ENCODE assay signal across 24 mouse cellular contexts in the genomic region with DNA sequence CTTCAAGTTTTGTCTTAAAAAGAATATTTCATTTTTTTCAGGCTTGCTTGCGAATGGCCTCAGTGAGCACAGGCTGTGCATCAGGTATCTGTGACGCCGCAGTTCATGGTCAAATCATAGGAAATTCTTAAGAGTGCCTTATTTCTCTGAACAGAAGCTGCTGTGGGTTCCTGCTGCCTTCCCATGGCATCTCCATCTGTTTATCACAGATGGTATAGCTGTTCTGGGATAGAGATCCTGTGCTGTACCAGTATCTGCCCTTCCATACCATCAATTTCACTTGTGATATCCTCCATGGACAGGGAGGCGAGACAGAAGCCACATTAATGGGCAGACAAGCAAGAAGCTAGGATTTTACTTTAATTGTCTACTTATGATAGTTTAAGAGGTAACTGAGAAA. TPM values are rescaled to one million over a fixed set of nuclear protein-coding genes. Genes with fewer than 3 reads are reported as not detected.
DNase-seq lines count a peak whose midpoint lies in the region; ATAC-seq and TF ChIP-seq lines count a peak whose summit lies in the region.
"Had no signal": no experiment of that assay in that cellular context is flagged by ENCODE, and none has a peak within 500 bp of the region (broad histone marks: within the 10 kb centered on the region; RNA-seq: fewer than 3 reads in every experiment).

No protein-coding gene starts in this region.

- H3K9ac ChIP-seq in forebrain, embryonic 16.5 days (replicated peaks; ENCODE audit: low read depth, low read length) = no peak overlapping the region
- no peak overlapping the region for H3K9ac ChIP-seq in forebrain, embryonic 11.5 days (ENCODE audit: low read length)
- H3K9ac ChIP-seq in midbrain, postnatal 0 days (replicated peaks; ENCODE audit: low read length, poor library complexity, severe bottlenecking) = no peak overlapping the region
- no peak overlapping the region for H3K9ac ChIP-seq in midbrain, embryonic 13.5 days (replicated peaks)
- H3K9ac ChIP-seq: heart, embryonic 15.5 days; hindbrain, embryonic 13.5 days; liver, embryonic 14.5 days; lung, embryonic 14.5 days; neural tube, embryonic 12.5 days had no signal

- 78% methylated on average over 4 of the region's 4 CpGs for WGBS in forebrain, embryonic 16.5 days
- whole genome bisulfite sequencing in forebrain, embryonic 11.5 days = 94% methylated on average over 4 of the region's 4 CpGs
- 85% methylated on average over 4 of the region's 4 CpGs for WGBS in midbrain, postnatal 0 days
- WGBS in midbrain, embryonic 13.5 days = 93% methylated on average over 4 of the region's 4 CpGs
- 42% methylated on average over 4 of the region's 4 CpGs for WGBS in cerebellum, adult 2 months

- H3K4me2 ChIP-seq in forebrain, embryonic 16.5 days (ENCODE audit: low read length) = no peak overlapping the region
- no peak overlapping the region for H3K4me2 ChIP-seq in forebrain, embryonic 11.5 days (ENCODE audit: low read depth, low read length, severe bottlenecking)
- H3K4me2 ChIP-seq in midbrain, postnatal 0 days (ENCODE audit: low read depth, low read length, poor library complexity, severe bottlenecking) = no peak overlapping the region
- no peak overlapping the region for H3K4me2 ChIP-seq in midbrain, embryonic 13.5 days (replicated peaks)
- H3K4me2 ChIP-seq: heart, embryonic 15.5 days; hindbrain, embryonic 13.5 days; lung, embryonic 14.5 days; neural tube, embryonic 12.5 days had no signal

- DNase-seq in forebrain, embryonic 11.5 days (ENCODE audit: low spot score) = no peak
- peak; percentile 24 for DNase-seq in midbrain, postnatal 0 days (ENCODE audit: low spot score)
- DNase-seq in cerebellum, adult 2 months = peak; percentile 49 to 80
- DNase-seq in cerebellum, postnatal 25 days = peak; percentile 52 to 53
- no peak for DNase-seq in lung, postnatal 14 days
- DNase-seq in adrenal gland, adult 18-20 months (ENCODE audit: low spot score in 2 of 2) = no peak
- DNase-seq: adrenal gland, postnatal 36 days; gastrocnemius, adult 2 months; heart, postnatal 36 days; kidney, adult 9 months; kidney, postnatal 14 days; lung, embryonic 14.5 days; lung, postnatal 36 days; midbrain, embryonic 14.5 days; thymus, adult 18-20 months; thymus, postnatal 4 days had no signal

- TF ChIP-seq CTCF in midbrain, postnatal 0 days (IDR thresholded peaks at IDR 0.05) = no peak
- TF ChIP-seq CTCF in cerebellum, adult 2 months (IDR thresholded peaks at IDR 0.05; ENCODE audit: borderline replicate concordance, insufficient read depth, low read depth, low read length) = no peak

- H3K27ac ChIP-seq in forebrain, embryonic 16.5 days (ENCODE audit: low read length) = no peak overlapping the region
- H3K27ac ChIP-seq in forebrain, embryonic 11.5 days (ENCODE audit: low read depth, low read length) = no peak overlapping the region
- no peak overlapping the region for H3K27ac ChIP-seq in midbrain, postnatal 0 days (ENCODE audit: low read depth, low read length)
- no peak overlapping the region for H3K27ac ChIP-seq in midbrain, embryonic 13.5 days
- H3K27ac ChIP-seq in cerebellum, adult 2 months (ENCODE audit: insufficient read depth, low read length) = no peak overlapping the region; the same call in 1 of the 2 replicates
- H3K27ac ChIP-seq: gastrocnemius, adult 2 months; heart, embryonic 15.5 days; hindbrain, embryonic 13.5 days; liver, embryonic 14.5 days; neural tube, embryonic 12.5 days had no signal

- no peaks in the 10 kb centered on the region for H3K36me3 ChIP-seq in forebrain, embryonic 16.5 days (ENCODE audit: control insufficient read depth, insufficient read depth)
- no peaks in the 10 kb centered on the region for H3K36me3 ChIP-seq in forebrain, embryonic 11.5 days (ENCODE audit: control insufficient read depth, insufficient read depth, low read length)
- H3K36me3 ChIP-seq in midbrain, postnatal 0 days (ENCODE audit: insufficient read depth, low read length) = no peaks in the 10 kb centered on the region
- H3K36me3 ChIP-seq in midbrain, embryonic 13.5 days = no peaks in the 10 kb centered on the region
- H3K36me3 ChIP-seq: heart, embryonic 15.5 days; hindbrain, embryonic 13.5 days; neural tube, embryonic 12.5 days had no signal

- H3K4me3 ChIP-seq in forebrain, embryonic 16.5 days (replicated peaks; ENCODE audit: low read length) = no peak overlapping the region
- no peak overlapping the region for H3K4me3 ChIP-seq in forebrain, embryonic 11.5 days (ENCODE audit: low read depth, low read length)
- H3K4me3 ChIP-seq in midbrain, postnatal 0 days (ENCODE audit: low read depth, low read length) = no peak overlapping the region
- no peak overlapping the region for H3K4me3 ChIP-seq in midbrain, embryonic 13.5 days (replicated peaks)
- H3K4me3 ChIP-seq in cerebellum, adult 2 months (replicated peaks; ENCODE audit: insufficient read depth, low read depth, low read length) = no peak overlapping the region
- H3K4me3 ChIP-seq: gastrocnemius, adult 2 months; heart, embryonic 15.5 days; hindbrain, embryonic 13.5 days; megakaryocyte, embryonic 14.5 days; neural tube, embryonic 12.5 days had no signal

- peak; percentile 62 for ATAC-seq in forebrain, embryonic 16.5 days
- ATAC-seq in forebrain, embryonic 11.5 days (replicated peaks; ENCODE audit: low FRiP score) = no peak
- ATAC-seq in midbrain, postnatal 0 days (ENCODE audit: low FRiP score) = no peak
- no peak for ATAC-seq in midbrain, embryonic 13.5 days

- peaks cover 7% of the 10 kb centered on the region for H3K4me1 ChIP-seq in forebrain, embryonic 16.5 days (replicated peaks; ENCODE audit: control insufficient read depth, insufficient read depth, low read length)
- H3K4me1 ChIP-seq in forebrain, embryonic 11.5 days (replicated peaks; ENCODE audit: control insufficient read depth, insufficient read depth, low read length) = no peaks in the 10 kb centered on the region
- H3K4me1 ChIP-seq in midbrain, postnatal 0 days (ENCODE audit: insufficient read depth, low read length) = no peaks in the 10 kb centered on the region
- H3K4me1 ChIP-seq in midbrain, embryonic 13.5 days (replicated peaks) = peaks cover 5% of the 10 kb centered on the region; the same call in 1 of the 2 replicates
- no peaks in the 10 kb centered on the region; the same call in 1 of the 2 replicates for H3K4me1 ChIP-seq in cerebellum, adult 2 months (ENCODE audit: control insufficient read depth, insufficient read depth, low read length)
- H3K4me1 ChIP-seq: heart, embryonic 15.5 days; hindbrain, embryonic 13.5 days; megakaryocyte, embryonic 14.5 days; neural tube, embryonic 12.5 days had no signal

- no peak for TF ChIP-seq POLR2A in cerebellum, adult 2 months (IDR thresholded peaks at IDR 0.05; ENCODE audit: borderline replicate concordance, insufficient read depth, low read length)

- no peaks in the 10 kb centered on the region for H3K9me3 ChIP-seq in forebrain, embryonic 16.5 days (ENCODE audit: control insufficient read depth, low read length)
- H3K9me3 ChIP-seq in forebrain, embryonic 11.5 days (ENCODE audit: control insufficient read depth, low read length) = no peaks in the 10 kb centered on the region
- H3K9me3 ChIP-seq in midbrain, postnatal 0 days (ENCODE audit: low read length) = no peaks in the 10 kb centered on the region
- no peaks in the 10 kb centered on the region for H3K9me3 ChIP-seq in midbrain, embryonic 13.5 days
- H3K9me3 ChIP-seq: heart, embryonic 15.5 days; hindbrain, embryonic 13.5 days; megakaryocyte, embryonic 14.5 days; neural tube, embryonic 12.5 days had no signal

- H3K27me3 ChIP-seq in forebrain, embryonic 16.5 days (replicated peaks; ENCODE audit: control insufficient read depth, insufficient read depth, low read length) = no peaks in the 10 kb centered on the region
- H3K27me3 ChIP-seq in forebrain, embryonic 11.5 days (ENCODE audit: control insufficient read depth, insufficient read depth, low read length) = peaks cover 10% of the 10 kb centered on the region
- no peaks in the 10 kb centered on the region; the same call in 1 of the 2 replicates for H3K27me3 ChIP-seq in midbrain, postnatal 0 days (ENCODE audit: insufficient read depth, low read length)
- peaks cover 38% of the 10 kb centered on the region for H3K27me3 ChIP-seq in midbrain, embryonic 13.5 days
- H3K27me3 ChIP-seq in cerebellum, adult 2 months (ENCODE audit: control insufficient read depth, insufficient read depth, low read length) = no peaks in the 10 kb centered on the region
- H3K27me3 ChIP-seq: heart, embryonic 15.5 days; neural tube, embryonic 12.5 days had no signal

RNA-seq across cellular contexts. Expression of a gene that starts 40.3 kb away (rescaled TPM):
- polyA plus RNA-seq in forebrain, embryonic 16.5 days (2015; fragmentation: Nextera tagmentation; extraction: Ambion mirVana) = 0.10 and 0.43 TPM in 2 replicates
- 0.24 and 0.48 TPM in 2 replicates for polyA plus RNA-seq in forebrain, embryonic 11.5 days (2014; fragmentation: Nextera tagmentation; extraction: Ambion mirVana)
- 0.33 and 0.38 TPM in 2 replicates for total RNA-seq in midbrain, postnatal 0 days (2014; rRNA removed)
- 0.07 TPM in 1 of 2 replicates, not detected in the other for polyA plus RNA-seq in midbrain, postnatal 0 days (2015; fragmentation: Nextera tagmentation; extraction: Ambion mirVana)
- 0.19 TPM in 1 of 2 replicates, not detected in the other for polyA plus RNA-seq in midbrain, embryonic 13.5 days (2015; fragmentation: Nextera tagmentation; extraction: Ambion mirVana)
- 0.40 and 0.47 TPM in 2 replicates for polyA plus RNA-seq in cerebellum, adult 2 months (2012; rRNA removed)
- total RNA-seq in adrenal gland, adult 18-20 months (2021) = under 1 TPM; 0.22 to 0.23 TPM
- polyA plus RNA-seq: heart, embryonic 15.5 days; lung, embryonic 14.5 days; midbrain, embryonic 14.5 days; small intestine, adult 2 months had no signal

Comparison
In these comparisons a context has a peak if more than half of its experiments do, and no peak if none do; other contexts are left out.
1. DNase-seq: peak in midbrain, postnatal 0 days (single experiment), cerebellum, adult 2 months (2 of 2) and cerebellum, postnatal 25 days (2 of 2); none in forebrain, embryonic 11.5 days (single experiment), lung, postnatal 14 days (single experiment) and adrenal gland, adult 18-20 months (0 of 2).